Mouse (Mus musculus) hindbrain, postnatal 0 days (tissue): ENCODE measurements around the gene Idh3g. TPM values are rescaled to one million over a fixed set of nuclear protein-coding genes. Genes with fewer than 3 reads are reported as not detected.

ENCODE experiments used
- ATAC-seq: fragments of 200-750 bp; cut with Nextera tagmentation; 2 replicates; pipeline ENCODE4 v1.8.0; 2017; ENCODE audit warnings: mild to moderate bottlenecking, moderate TSS enrichment, moderate library complexity
- DNase-seq: peaks from one replicate; pipeline ENCODE4 v3.0.0-alpha.2; 2015; ENCODE audit warnings: low spot score
- H3K27ac ChIP-seq: fragments of 300-500 bp; sonication (generic); 2 replicates; pipeline ENCODE4 v1.5.1; 2014; ENCODE audit warnings: mild to moderate bottlenecking
- H3K27me3 ChIP-seq: fragments of 300-500 bp; sonication (generic); 2 replicates; pipeline ENCODE4 v1.6.1; 2014; ENCODE audit warnings: low read length, mixed read lengths; ENCODE audit not compliant: insufficient read depth
- H3K36me3 ChIP-seq: fragments of 300-500 bp; sonication (generic); 2 replicates; pipeline ENCODE4 v1.6.1; 2014; ENCODE audit warnings: low read length, mixed read lengths; ENCODE audit not compliant: insufficient read depth
- H3K4me1 ChIP-seq: fragments of 300-500 bp; sonication (generic); 2 replicates; pipeline ENCODE4 v1.6.1; 2014; ENCODE audit warnings: antibody characterized with exemption, low read length, mixed read lengths; ENCODE audit not compliant: insufficient read depth
- H3K4me2 ChIP-seq: fragments of 300-500 bp; sonication (generic); 2 replicates; pipeline ENCODE4 v1.6.1; 2014; ENCODE audit warnings: low read depth, mild to moderate bottlenecking, low read length, moderate library complexity, mixed read lengths
- H3K4me3 ChIP-seq: fragments of 300-500 bp; sonication (generic); 2 replicates; pipeline ENCODE4 v1.5.1; 2014; ENCODE audit warnings: low read length
- H3K9ac ChIP-seq: fragments of 300-500 bp; sonication (generic); replicated peaks from 2 replicates; pipeline ENCODE4 v1.6.1; 2014; ENCODE audit warnings: mild to moderate bottlenecking, low read length, moderate library complexity, mixed read lengths
- H3K9me3 ChIP-seq: fragments of 300-500 bp; sonication (generic); 2 replicates; pipeline ENCODE4 v1.6.1; 2016; ENCODE audit warnings: low read length, mixed read lengths
- CTCF ChIP-seq: IDR thresholded peaks from 2 replicates; pipeline ENCODE4 v1.5.1; 2016; ENCODE audit warnings: antibody characterized with exemption, control low read depth, low read depth
- WGBS: fragments of 180-500 bp; shearing (Covaris S2); extraction: QIAGEN DNeasy Blood & Tissue Kit; methylation state at CpG from one replicate; pipeline ENCODE4 v1.1.7; 2014; 5-methylcytosine and 5-hydroxymethylcytosine counted together
- polyA plus RNA-seq: library from polyadenylated mRNA; unstranded; fragments of >200 nt; fragmentation: Nextera tagmentation; extraction: Ambion mirVana; gene quantifications from 2 replicates; pipeline ENCODE4 v1.2.1, GENCODE M21; 2015
- total RNA-seq: library from RNA; depleted of rRNA; stranded (reverse); fragments of >200 nt; gene quantifications from 2 replicates; pipeline ENCODE4 v1.2.3, GENCODE M21; 2014; rRNA removed

The Idh3g gene
- total RNA-seq (238 and 257 TPM in 2 replicates), polyA plus RNA-seq (244 and 248 TPM in 2 replicates)

DNA sequence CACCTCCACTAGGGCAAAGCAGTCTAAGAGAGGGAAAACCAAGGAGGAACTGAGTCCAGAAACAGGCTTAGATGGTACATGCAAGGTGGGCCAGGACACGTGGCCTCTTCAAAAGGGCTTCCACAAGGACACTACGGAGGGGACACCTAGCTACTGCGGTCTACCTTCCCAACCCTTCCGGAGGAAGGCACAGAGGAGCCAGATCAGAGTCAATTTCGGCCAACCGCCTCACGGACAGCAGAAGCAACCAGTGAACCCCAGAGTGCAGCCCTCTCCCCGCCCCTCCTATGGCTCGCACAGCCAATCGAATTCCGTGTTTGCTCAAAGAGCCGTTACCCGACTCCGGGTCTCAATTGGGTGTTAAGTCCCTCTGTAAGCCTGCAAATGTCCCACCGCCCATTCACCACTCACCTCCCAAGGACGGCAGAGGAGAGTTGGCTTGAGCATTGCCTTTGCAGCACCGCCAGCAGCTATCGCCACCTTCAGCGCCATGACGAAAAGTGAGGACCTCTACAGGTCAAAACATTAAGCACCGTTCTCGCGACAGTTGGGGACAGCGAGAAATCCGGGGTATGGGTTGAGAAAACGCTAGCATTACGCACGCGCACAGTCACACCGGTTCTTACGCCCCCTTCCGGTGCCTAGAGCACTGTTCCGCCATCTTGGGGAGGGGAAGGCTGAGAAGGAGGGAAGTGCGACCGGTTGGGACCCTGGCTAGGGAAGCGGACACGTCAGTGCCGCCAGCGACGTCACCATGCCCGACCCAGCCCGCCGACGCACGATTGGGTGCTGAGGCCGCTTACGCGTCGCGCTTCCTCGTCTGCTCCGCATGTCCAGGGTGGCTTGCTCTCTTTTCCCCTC is at the start of gene Idh3g, which contains the start of gene Ssr4:
TSS of gene Idh3g (minus strand) at position 534 of the 861 bp plus-strand sequence.
TSS of gene Ssr4 (plus strand) at position 665 of the 861 bp plus-strand sequence.
- ATAC-seq, result peak; percentile 97
- 31% methylated on average over 52 of the region's 52 CpGs for WGBS
- H3K9me3 ChIP-seq, result no peaks in the 10 kb centered on the region
- peaks cover 14% of the 10 kb centered on the region; the same call in 1 of the 2 replicates for H3K4me1 ChIP-seq
- no peaks in the 10 kb centered on the region for H3K36me3 ChIP-seq
- peak; percentile 95 for DNase-seq
- H3K9ac ChIP-seq, result peak within 1 kb of the TSS; percentile 71
- H3K27ac ChIP-seq, result peak within 1 kb of the TSS; percentile 86
- no peaks in the 10 kb centered on the region for H3K27me3 ChIP-seq
- H3K4me2 ChIP-seq, result peak within 1 kb of the TSS; percentile 59
- TF ChIP-seq CTCF, result peak; percentile 70; the same call in 1 of the 2 replicates
- H3K4me3 ChIP-seq, result peak within 1 kb of the TSS; percentile 53

DNA sequence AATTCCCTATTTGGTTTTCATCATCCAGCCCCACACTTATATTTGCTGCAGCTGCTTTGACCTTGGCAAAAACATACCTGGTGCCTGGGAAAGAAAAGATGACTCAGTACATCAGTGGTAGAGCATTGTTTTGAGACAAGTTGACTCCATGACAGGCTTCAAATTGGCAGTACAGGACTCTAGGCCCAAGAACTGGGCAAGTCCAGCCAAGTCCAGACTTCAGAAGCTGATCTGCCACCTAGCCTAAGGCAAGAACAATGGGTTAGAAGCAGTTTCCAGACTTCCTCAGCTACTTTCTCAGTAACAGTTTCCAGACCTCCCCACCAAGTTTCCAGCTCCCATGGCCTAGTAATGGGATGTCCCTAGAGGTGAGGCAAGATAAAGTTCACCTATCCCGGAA is 49.0 kb upstream of the Idh3g start:
- no peak overlapping the region for H3K27ac ChIP-seq
- H3K27me3 ChIP-seq, result no peaks in the 10 kb centered on the region
- H3K9ac ChIP-seq, result no peak overlapping the region
- H3K4me2 ChIP-seq, result no peak overlapping the region
- WGBS, result 88% methylated on average over 1 of the region's 1 CpGs
- no peaks in the 10 kb centered on the region for H3K36me3 ChIP-seq
- TF ChIP-seq CTCF, result no peak
- no peaks in the 10 kb centered on the region for H3K4me1 ChIP-seq
- DNase-seq (no peak), ATAC-seq (no peak)
- no peaks in the 10 kb centered on the region for H3K9me3 ChIP-seq
- no peak overlapping the region for H3K4me3 ChIP-seq

DNA sequence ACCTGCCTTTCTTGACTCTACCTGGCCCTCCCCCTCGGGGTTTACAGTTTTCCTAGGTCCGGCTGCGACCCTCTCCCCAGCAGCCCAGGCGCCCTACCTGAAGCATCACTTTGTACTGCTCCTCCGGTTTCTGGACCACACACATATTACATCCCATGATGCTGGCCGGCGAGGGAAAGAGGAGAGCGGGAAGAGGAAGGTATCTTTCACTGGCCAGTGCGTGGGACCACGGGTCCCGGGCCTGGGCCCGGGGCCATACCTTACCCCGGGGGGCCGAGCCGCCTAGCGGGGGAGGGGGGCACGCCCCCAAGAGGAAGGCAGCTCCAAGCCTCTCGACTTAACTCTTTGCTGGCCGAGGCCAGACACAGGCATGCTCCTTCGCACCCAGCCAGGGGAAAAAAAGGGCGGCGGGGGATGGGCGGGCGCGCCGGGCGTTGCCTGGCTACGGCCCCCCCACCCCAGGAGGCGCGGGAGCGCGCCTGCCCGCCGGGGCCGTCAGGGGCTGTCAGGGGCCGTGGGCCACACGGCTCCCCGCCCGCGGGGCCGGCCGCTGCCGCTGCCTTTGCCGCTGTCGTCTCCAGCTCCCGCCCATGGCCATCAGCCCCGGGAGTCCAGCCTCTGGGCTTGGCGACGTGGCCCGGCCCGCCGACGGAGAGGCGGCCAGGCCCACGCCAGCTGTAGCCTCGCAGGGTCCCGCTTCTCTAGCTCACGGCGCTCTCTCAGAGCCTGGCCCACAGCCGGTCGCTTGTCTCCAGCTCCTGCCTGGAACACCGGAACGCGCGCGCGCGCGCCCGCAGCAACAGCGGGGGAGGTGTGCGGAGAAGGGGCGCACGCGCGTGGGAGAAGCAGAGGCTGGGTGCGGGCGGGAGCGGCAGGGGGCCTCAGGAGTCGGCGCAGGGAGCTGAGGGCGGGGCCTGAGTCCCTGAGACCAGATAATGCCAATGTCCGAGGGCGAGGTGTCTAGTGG is 37.8 kb upstream of the Idh3g start, which contains the start of gene Pdzd4:
TSS of gene Pdzd4 (minus strand) at position 785 of the 967 bp plus-strand sequence.
- Histone ChIP-seq H3K4me3 (peak within 1 kb of the TSS; percentile 58), H3K4me1 (peaks cover 3% of the 10 kb centered on the region; the same call in 1 of the 2 replicates), H3K9ac (peak within 1 kb of the TSS; percentile 72), H3K9me3 (no peaks in the 10 kb centered on the region), H3K36me3 (no peaks in the 10 kb centered on the region), H3K27me3 (no peaks in the 10 kb centered on the region), H3K27ac (peak within 1 kb of the TSS; percentile 85), H3K4me2 (peak within 1 kb of the TSS; percentile 59)
- no peak for TF ChIP-seq CTCF
- ATAC-seq (peak; percentile 89), DNase-seq (peak; percentile 86)
- 28% methylated on average over 75 of the region's 84 CpGs for WGBS

DNA sequence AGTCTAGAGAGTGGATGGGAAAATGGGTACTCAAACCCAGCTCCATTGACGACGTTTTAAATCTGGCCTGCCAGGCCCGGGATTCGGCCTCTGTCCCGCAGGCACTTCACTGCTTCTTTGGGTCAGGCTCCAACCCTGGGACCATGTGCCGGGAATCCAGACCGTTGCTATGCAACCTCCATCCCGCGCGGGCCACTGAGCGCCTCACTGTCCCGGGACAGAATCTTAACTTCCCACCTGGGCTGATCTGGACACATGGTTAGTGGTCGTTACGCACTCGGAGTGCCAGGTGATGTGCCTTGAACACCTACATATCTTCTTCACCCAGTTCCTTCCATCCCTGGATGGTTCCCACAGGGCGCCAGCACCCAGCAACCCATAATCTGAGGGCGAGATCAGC is 37.0 kb upstream of the Idh3g start:
- TF ChIP-seq CTCF, result no peak
- Histone ChIP-seq H3K4me3 (peak overlapping the region; percentile 58), H3K9me3 (no peaks in the 10 kb centered on the region), H3K4me1 (peaks cover 3% of the 10 kb centered on the region; the same call in 1 of the 2 replicates), H3K27ac (peak overlapping the region; percentile 85; the same call in 1 of the 2 replicates), H3K27me3 (no peaks in the 10 kb centered on the region), H3K36me3 (no peaks in the 10 kb centered on the region), H3K4me2 (peak overlapping the region; percentile 59), H3K9ac (peak overlapping the region; percentile 72)
- DNase-seq (peak; percentile 2), ATAC-seq (peak; percentile 28)
- WGBS, result 28% methylated on average over 17 of the region's 17 CpGs

DNA sequence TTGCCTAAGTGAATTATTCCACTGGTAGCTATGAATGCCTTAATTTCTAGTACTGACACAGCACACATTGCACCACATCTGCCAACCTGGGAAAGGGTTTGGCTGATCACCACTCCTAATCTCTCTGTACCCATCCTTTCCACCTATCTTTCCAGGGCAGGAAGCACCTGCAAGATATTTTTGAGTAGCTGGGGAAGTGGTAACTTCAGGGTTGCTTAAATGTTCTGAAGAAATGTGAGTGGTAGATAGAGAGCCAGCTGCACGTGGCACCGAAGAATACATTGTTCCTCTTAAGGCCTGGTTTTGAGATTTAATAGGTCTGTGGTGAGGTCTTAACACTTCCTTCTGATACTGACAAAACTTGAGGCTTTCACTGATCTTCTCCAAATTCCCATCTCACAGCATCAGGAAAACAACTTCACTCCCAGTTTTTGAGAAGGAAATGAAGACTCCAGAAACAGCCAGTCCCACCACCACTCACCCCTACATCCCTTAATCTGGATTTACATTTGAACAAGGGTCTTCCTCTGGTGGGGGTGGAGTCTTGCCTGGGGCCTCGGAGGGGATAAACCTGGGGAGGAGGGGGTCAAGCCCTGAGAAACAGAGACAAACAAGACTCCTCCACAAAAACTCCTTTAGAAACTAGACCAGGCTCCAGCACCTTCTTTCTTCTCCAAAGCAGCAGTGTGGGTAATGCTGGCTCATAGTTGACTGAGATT is 30.1 kb upstream of the Idh3g start:
- Histone ChIP-seq H3K27ac (no peak overlapping the region), H3K4me2 (no peak overlapping the region), H3K9ac (no peak overlapping the region), H3K4me1 (no peaks in the 10 kb centered on the region), H3K9me3 (no peaks in the 10 kb centered on the region), H3K36me3 (no peaks in the 10 kb centered on the region), H3K4me3 (no peak overlapping the region), H3K27me3 (no peaks in the 10 kb centered on the region)
- WGBS, result 57% methylated on average over 3 of the region's 3 CpGs
- ATAC-seq, result no peak
- DNase-seq, result no peak
- TF ChIP-seq CTCF, result no peak
